ENCODE assay signal across 14 mouse cellular contexts in genomic region chr5:116202692-116203091, GRCm38 (mm10).
"Had no signal": no experiment of that assay in that cellular context is flagged by ENCODE, and none has a peak within 500 bp of the region (broad histone marks: within the 10 kb centered on the region; RNA-seq: fewer than 3 reads in every experiment).

No protein-coding gene starts in this region.

- H3K4me1 ChIP-seq: liver, embryonic 13.5 days; midbrain, embryonic 15.5 days had no signal

- H3K4me2 ChIP-seq: liver, embryonic 13.5 days; midbrain, embryonic 11.5 days; midbrain, embryonic 15.5 days; neural tube, embryonic 12.5 days; neural tube, embryonic 15.5 days had no signal

- DNase-seq: kidney, postnatal 36 days; layer of hippocampus, postnatal 36 days; liver, embryonic 13.5 days; lung, adult 2 months; lung, postnatal 14 days; thymus, adult 18-20 months; thymus, postnatal 36 days had no signal

- ATAC-seq: midbrain, embryonic 15.5 days had no signal

- H3K4me3 ChIP-seq: left cerebral cortex, adult 2 months; liver, embryonic 13.5 days; midbrain, embryonic 15.5 days; neural tube, embryonic 12.5 days; neural tube, embryonic 15.5 days had no signal

- H3K27me3 ChIP-seq: liver, embryonic 13.5 days; midbrain, embryonic 15.5 days; neural tube, embryonic 12.5 days; neural tube, embryonic 15.5 days had no signal

- H3K9me3 ChIP-seq: liver, embryonic 13.5 days; midbrain, embryonic 15.5 days; neural tube, embryonic 12.5 days; neural tube, embryonic 15.5 days had no signal

- H3K27ac ChIP-seq: kidney, postnatal 0 days; left cerebral cortex, adult 2 months; liver, embryonic 13.5 days; macrophage; midbrain, embryonic 15.5 days; neural tube, embryonic 12.5 days; neural tube, embryonic 15.5 days had no signal

- H3K9ac ChIP-seq: liver, embryonic 13.5 days; midbrain, embryonic 15.5 days; neural tube, embryonic 12.5 days; neural tube, embryonic 15.5 days had no signal

- H3K36me3 ChIP-seq: liver, embryonic 13.5 days; midbrain, embryonic 15.5 days; neural tube, embryonic 12.5 days; neural tube, embryonic 15.5 days had no signal
